Mouse (Mus musculus) ovary, postnatal 10 days (tissue): ENCODE data around the gene Med17.
"Not testable (repeated sequence)": the region's sequence is repeated elsewhere in the genome, so short reads cannot be mapped to it uniquely, and the experiment has no call there.

ENCODE experiments used
- DNase-seq: peaks from one replicate; pipeline ENCODE4 v3.0.0; 2022; ENCODE audit warnings: low spot score

The Med17 gene

GRCm38 (mm10) chr9:15279649-15280490 lies at the start of gene Med17:
Gene Med17, minus strand, starts transcription at chr9:15279931.
- DNase-seq = peak; percentile 83

- DNase-seq = no peak
Observed at GRCm38 (mm10) chr9:15318170-15318742, 38.5 kb upstream of the Med17 start.

DNA sequence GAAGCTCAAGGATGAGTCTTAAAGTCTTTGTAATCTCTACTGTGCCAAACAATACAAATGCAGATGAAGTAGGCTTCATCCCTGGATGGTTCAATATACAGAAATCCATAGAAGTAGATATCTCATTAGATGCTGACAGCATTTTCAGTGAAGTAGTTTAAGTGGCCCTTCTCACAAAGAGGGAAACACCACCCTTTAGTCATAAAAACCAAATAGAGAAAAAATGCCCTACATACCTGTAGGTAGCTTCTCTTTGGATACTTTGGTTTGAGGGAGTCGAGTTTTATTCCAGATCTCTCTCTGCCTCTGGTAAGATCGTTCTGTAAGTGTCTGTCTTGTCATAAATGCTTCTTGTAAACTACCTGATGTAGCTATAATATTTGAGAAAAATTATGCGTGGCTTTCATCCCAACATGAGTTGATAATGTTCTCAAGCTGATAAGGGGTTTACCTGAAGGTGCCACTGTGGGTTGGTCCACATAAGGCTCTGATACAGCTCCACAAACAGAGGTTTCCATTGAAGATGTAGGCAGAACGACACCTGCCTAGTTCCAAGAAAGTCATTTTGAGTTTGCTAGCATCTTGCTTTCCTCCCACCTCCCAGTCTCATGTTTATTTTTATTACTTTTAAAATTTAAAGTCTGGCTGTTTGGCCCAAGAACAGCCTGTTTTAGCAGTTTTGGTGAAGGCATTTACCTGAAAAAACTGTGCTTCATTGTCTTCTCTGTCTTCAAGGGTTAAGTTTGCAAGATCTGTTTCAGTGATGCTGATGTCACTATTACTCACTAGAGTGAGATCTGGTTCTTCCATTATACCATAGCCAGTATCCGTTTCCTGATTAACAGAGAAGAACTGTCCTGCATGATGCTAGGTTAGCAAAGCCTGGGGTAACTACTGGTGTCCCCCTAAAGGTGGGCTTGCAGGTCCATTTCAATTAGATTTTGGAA lies 37.8 kb upstream of the Med17 start:
- no peak for DNase-seq

- not testable (repeated sequence) for DNase-seq
Observed at GRCm38 (mm10) chr9:15316296-15316695, 36.6 kb upstream of the Med17 start.

DNA sequence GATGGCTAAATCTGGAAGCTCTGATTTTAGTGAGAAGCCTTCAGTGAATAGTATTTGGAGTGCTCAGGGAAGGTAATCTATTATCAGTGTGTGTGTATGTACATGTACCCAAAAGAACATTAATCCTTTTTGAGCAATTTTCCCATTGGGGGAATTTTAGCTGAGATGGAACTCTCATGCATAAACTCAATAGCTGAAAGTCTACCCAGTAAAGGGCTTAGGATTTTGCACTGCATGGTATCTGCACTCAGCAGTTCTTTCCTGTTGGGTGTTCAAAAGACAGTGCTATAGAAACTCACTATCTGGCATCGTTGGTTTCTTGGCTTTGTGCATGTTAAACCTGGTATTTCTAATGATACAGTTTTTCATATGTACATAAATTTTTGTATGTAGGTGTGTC lies 34.9 kb upstream of the Med17 start:
- no peak for DNase-seq

GRCm38 (mm10) chr9:15313633-15314032 lies 33.9 kb upstream of the Med17 start:
- no peak for DNase-seq

- no peak for DNase-seq
Observed at GRCm38 (mm10) chr9:15312054-15312735, 32.5 kb upstream of the Med17 start.

DNA sequence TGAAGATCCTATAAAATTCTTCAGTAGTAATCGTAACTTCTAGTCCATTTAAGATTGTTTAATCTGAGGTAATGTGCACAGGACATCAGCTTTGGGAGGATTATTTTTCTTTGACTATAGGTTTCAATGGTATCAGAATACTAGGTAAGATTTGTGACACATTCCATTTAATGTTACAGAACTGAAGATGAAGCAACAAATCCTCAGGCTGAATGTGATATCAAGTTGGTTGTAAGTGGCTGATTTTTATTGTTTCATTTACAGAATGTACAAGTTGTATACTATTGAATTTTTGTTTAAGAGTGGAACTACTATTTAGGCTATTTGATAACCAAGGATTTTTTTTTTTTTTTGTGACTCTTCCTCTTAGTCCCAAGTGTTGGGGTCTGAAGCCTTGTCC lies 30.4 kb upstream of the Med17 start:
- DNase-seq = no peak

DNA sequence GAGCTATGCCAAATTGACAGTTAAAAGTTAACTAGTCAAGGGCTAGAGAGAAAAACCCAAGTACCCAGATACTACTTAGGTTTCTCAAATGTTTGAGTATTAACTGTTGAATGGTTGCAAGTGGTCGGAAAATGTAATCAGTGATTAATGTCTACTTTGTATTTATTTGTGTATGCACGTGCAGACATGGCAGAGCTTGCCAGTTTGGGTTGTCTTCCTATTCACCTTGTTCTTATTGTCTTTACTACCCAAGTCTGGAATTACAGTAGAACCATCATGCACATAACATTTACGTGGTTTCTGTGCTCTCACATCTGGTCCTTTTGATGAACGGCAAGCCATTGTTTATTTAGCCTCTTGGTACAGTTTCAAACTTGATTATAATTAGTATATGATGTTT lies 29.7 kb upstream of the Med17 start:
- DNase-seq = no peak

GRCm38 (mm10) chr9:15308254-15308653 lies 28.5 kb upstream of the Med17 start:
- DNase-seq = no peak

- DNase-seq = no peak
Observed at GRCm38 (mm10) chr9:15307257-15307656, 27.5 kb upstream of the Med17 start.

DNA sequence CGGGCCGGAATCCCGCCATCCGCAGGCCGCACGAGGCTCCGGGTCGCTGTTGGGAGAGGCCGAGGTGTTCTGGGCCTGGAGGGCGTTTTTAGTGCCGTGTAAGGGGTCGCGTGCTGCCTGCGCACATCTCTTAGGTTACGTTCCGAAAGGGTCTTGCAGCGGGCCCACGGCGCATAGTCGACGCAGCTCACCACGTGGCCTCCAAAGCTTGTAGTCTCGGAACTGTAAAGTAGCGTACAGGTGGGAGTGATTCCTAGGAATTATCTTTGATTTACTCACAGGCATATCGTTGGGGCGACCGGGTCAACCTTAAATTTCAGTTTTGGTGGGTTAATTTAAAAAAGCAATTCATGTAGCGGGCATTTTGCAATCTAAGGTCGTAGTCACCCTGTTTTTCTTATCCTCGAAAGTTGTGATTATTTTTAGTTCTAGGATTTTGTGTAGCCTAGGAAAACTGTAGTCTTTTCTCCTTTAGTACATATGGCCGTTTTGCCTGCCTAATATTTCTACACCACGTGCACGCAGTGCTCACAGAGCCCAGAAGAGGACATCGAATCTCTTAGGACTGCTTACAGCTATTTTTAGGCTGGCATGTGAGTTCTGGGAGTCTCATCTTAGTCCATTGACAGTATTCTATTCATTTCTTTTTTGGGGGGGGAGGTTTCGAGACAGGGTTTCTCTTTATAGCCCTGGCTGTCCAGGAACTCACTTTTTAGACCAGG lies 26.8 kb upstream of the Med17 start, which contains the start of gene 4931406C07Rik:
Gene 4931406C07Rik, minus strand, starts transcription at position 51 of the 722 bp plus-strand sequence.
- no peak for DNase-seq

- peak; percentile 98 for DNase-seq
Observed at GRCm38 (mm10) chr9:15305503-15306397, 26.0 kb upstream of the Med17 start, which contains the start of gene Taf1d. Gene Taf1d, plus strand, starts transcription at chr9:15306214.

DNA sequence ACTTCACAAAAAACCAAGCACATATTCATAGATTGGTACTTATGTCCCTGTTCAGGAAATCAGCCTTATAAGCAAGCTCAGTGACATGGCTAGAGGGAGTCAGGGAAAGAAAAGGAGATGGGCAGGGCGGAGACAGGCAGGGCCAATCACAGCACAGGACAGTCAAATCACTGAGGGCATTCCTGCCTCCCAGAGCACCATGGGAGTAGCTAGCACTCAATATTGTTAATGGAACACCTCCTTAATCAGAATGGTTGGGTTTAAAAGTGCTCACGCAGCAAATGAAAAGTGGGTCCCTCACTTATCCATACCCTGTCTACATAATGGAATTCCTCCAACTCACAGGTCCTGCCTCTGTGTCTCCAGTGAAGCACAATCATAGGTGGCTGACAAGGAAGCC lies 23.1 kb upstream of the Med17 start:
- no peak for DNase-seq

- not testable (repeated sequence) for DNase-seq
Observed at GRCm38 (mm10) chr9:15302006-15302405, 22.3 kb upstream of the Med17 start.

GRCm38 (mm10) chr9:15301399-15301798 lies 21.7 kb upstream of the Med17 start:
- no peak for DNase-seq

- no peak for DNase-seq
Observed at GRCm38 (mm10) chr9:15300056-15300455, 20.3 kb upstream of the Med17 start.

- DNase-seq = no peak
Observed at GRCm38 (mm10) chr9:15298451-15298850, 18.7 kb upstream of the Med17 start.

DNA sequence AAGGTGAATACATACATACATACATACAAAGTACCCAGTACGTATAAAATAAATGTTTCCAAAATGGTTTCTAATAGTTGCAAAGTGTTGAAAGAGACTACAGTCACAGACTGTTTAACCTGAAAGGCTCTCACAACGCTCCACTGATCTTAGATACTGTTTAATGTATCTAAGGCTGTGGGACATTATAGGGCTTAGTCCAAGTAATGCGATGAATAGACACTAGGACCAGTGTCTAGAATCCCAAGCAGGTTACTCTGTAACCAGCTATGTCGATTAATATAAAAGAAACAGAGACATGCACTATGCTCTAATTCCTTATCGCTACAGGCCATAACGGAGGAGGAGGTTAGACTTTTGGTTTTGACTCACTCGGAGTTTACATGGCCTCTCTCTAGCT lies 17.4 kb upstream of the Med17 start:
- no peak for DNase-seq

GRCm38 (mm10) chr9:15289251-15289650 lies 9.5 kb upstream of the Med17 start:
- DNase-seq = no peak
